Mouse (Mus musculus): ENCODE results near the gene F2rl2.

The F2rl2 gene

DNA sequence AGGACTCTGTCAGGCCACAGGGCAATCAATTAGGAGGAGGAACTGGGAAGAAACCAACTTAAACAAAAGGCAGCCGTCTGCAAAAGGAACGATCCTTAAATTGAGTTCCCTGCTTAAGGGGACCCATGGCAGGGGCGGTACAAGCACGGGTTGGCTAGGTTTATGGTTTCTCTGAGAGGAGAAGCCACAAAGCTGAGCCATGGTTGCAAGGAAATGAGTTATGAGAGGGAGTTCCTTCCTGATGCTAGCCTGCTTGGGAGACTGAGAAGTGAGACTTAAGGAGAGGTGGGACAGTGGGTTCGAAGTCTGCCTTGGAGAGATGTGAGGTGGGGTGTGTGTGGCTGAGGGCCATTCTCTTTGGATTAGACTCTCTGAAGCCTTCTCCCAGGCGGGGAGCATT, 1.2 kb downstream of the F2rl2 start:
- in situ Hi-C loops (cut with MboI, MseI) = no loop called here

DNA sequence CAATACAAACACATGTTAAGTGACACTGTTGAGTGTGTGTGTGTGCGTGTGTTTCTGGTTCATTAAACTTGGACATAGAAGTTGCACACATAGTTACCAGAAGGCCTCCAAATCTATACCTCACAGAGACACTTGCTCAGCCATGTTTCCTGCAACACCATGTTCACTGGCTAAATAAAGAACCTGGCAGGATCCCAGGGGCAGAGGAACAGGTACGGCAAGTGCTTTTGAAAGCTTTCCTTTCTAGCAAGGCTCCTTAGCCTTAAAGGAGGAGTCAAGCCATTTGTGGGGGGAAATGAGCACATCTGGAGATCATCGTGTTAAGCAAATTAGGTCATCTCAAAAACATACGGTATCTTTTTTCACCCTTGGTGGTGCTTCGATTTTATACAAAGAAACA, 6.7 kb downstream of the F2rl2 start:
- in situ Hi-C loops (cut with MboI, MseI) = no loop called here

DNA sequence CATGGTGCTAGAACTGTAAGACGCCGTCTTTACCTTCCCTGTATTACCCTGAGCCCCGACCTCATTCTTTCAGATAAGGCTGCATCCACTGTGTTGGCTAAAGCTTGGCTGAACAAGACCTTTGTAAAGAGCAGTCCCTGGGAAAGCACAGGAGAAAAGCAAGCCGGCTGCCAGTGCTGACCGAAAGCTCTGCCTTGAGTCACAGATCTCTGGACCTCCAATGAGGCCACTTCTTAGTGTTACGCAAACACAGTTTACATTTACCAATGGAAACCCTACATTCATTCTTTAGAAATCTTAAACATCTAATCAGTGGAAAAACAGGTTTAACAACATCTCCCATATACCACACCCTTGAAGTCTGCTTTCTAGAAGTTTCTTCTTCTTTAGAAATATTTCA, 8.9 kb downstream of the F2rl2 start:
- in situ Hi-C loops (cut with MboI, MseI) = no loop called here

DNA sequence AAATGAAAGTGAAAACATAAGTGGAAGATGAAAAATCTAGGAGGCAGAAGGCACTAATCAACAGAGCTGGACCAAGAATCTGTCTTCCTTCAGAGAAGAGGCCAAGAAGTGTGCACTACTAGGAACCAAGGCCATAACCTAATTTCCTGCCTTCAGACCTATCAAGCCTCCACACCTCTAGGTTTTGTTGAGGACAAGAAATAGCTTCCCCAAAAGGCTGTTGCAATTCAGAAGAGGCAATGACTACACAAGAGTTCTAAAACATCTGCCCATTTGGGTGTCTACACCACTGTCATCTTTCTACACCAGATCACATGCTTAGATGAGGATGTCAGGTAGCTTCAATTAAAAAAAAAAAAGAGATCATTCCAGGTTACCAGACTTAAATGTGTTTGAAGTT, 15.4 kb downstream of the F2rl2 start:
- in situ Hi-C loops (cut with MboI, MseI) = no loop called here

DNA sequence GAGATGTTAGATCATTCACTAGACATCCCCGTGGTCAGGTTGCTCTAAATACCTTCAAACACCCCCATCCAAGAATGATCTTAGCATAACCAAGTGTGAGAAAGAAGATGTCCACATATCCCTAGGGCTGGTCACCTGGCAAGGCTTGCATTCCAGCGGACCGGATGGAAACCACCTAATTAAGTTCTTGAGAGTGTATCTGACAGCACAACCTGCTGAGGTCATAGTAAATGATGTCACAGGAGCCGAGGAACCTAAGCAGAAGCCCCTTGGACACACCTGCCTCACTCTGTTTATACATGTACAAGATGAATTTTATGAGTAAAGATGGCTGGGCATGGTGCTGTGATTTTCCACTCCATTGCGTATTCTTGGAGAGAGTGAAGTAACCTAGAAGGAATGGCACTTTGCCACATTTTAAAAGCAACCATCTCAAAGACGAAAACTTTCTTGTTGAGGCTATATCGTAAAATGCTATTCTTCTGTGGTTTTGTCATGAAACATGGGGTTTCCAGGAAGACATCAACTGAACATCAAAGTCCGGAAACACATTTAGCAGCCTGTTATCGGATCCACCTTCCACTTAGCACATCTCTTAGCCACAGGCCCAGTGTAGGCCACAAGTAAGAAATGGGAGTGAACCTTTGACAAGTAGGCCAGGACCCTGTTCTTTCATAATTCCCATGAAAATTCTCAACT, 16.1 kb downstream of the F2rl2 start:
- in situ Hi-C loops (cut with MboI, MseI) = no loop called here

DNA sequence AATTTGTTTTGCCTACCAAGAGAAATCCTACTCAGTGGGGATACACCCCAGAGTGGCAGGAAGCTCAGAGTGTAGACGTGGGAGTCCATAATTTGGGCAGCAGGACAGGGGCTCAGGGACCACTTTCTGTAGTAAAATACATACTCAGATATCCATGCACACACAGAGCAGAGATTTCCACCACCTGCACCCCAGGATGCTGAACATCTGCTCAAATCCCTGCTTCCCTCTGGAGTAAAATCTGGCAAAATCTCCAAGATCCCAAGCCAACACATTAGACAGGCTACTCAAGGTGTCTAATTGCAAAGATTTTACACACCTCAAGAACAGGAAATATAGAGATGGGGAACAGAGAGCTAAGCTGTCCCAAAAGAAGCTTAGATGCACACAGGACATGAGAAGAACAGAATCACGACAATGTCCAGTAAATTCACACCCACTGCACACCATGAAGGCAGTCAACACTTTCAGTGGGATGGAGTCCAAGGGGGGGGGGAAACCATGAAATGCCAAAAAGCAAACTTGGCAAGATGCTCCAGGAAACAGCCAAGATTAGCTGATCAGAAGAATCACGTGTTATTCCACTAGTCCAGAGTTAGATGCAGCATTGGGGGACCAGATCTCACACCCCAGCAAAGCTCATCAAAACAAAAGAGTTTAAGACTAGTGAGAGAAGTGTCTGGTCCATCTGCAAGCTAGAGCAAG, 17.8 kb downstream of the F2rl2 start:
- in situ Hi-C loops (cut with MboI, MseI) = no loop called here

DNA sequence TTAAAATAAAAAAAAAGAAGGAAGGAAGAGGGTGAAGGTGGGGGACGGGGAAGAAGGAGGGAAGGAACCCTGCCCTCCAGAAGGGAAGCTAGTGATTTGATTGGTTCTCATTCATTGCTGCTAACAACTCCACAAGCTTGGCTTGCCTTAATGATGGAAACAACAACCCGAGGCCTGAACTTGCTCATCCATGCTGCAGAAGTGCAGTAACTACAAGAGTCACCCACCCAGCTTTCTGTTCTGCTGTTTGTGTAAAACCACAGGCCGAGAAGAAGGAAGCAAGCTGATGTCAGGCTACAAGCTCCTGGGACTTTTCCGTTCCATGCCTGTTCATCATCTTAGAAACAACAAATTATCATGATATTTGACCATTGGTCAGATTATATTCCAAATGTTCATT, 18.7 kb downstream of the F2rl2 start:
- in situ Hi-C loops (cut with MboI, MseI) = no loop called here

DNA sequence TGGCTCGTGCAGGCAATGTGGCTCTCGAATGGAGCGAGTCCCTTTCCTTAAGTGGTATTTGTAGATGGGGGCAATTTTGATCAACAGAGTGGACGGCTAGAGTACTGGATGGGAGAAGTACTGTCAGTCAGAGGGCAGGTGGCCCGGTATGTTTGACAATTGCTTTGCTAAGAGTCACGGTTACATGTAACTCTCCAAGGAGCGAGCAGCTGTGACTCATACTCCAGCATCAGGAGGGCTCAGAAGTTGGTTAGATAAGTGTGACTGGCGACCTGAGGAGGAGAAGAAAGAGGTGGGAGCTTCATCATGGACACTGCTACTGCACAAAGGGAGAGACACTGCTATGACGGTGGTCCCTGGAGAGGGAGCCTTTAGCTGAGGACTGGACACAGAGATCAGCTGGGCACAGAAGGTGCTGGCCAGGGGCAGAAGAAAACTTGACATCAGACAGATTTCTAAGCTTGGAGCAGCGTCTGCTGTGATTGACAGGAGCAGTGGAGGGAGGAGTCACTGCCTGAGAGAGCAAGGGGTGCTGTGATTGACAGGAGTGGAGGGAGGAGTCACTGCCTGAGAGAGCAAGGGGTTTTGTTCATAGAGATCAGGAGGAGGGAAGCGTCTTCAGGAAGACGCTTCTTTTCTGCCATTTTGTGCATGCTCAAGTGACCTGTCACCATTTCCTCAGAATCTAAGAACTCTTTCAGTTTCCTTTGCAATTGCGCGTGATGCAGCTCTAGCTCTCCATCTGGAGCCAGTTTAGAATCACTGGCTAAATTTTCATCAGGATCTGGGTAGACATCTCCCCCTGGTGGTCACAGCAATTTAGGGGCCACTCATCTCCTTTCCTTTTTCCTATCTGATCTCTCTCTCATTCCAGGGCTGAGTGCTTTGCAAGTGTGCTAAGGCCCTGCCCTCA, 22.9 kb downstream of the F2rl2 start:
- in situ Hi-C loops (cut with MboI, MseI) = loop anchor here (5.0 kb wide), 1 partner anchor 157 kb away; no protein-coding TSS in a partner anchor

DNA sequence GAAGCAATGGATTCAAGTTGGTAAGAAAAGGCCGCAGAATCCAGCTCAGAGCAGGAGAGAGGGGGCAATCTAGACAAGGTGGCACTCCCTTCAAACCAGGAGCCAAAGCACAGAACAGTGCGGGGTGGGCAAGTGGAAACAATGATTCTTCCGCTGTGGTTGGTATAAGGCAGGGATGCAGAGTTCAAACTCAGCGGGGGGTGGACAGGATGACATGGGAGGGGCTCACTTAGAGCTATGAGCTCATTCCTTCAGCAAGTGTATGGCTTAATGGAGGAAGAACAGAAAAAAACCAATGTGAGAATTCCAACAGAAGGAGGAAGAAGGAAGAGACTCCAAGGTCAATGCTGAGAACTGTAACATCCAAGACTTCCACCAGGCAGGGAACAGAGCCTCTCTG, 33.8 kb downstream of the F2rl2 start:
- in situ Hi-C loops (cut with MboI, MseI) = no loop called here

DNA sequence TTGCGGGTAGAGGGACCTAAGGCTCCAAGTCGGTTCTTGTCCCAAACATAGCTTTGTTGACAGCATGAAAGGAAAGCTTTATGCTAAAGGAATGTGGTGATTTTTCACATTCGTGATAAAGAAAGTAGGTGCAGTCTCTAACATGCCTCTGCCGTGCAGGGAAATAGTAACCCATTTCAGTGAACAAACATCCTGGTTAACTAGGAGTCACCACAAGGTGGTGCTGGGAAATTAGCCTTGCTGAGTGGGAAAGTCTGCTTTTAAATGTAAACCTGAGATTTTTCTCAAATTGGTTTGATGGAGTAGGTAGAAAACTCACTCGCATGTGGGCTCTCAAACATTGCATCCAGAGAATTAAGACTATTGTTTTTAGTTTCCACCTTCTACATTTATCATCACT, 43.0 kb downstream of the F2rl2 start:
- in situ Hi-C loops (cut with MboI, MseI) = no loop called here

DNA sequence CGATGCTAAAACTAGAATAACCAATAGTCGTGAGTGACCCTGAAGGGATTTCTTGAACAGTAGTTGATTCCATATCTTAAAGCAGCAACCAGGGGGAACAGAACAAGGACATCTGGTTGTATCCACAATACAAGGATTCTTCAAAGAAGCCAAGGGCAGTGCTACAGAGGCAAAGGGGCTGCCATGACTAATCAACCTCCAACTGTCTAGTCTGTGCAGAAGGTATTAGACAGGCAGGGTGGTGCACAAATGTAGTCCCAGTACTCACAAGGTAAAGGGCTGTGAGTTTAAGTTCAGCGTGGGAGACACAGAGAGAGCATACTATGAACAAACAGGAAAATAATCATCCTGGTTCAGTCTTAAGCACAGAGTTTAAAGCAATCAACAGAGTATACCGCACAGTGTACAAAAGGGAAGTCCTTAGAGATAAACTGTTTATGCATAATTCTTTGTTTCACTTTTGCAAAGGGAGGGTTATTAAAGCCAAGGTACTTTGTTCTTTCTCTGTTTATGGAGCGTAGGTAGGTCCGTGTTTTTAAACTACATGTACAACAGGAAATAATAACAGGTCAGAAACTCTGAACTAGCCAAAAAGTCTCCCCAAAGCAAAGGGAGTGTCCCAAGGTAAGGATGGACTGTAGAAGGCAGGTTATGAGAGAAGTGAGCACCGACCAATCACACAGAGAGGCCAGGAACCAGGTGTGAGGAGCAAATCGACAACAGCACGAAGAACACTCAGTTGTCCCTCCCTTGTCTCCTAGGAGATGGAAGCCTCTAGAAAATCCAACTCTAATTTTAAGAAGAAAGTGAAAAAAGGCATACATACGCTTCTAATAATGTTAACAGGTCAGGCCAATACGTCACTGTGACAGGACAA, 45.4 kb downstream of the F2rl2 start:
- in situ Hi-C loops (cut with MboI, MseI) = no loop called here

DNA sequence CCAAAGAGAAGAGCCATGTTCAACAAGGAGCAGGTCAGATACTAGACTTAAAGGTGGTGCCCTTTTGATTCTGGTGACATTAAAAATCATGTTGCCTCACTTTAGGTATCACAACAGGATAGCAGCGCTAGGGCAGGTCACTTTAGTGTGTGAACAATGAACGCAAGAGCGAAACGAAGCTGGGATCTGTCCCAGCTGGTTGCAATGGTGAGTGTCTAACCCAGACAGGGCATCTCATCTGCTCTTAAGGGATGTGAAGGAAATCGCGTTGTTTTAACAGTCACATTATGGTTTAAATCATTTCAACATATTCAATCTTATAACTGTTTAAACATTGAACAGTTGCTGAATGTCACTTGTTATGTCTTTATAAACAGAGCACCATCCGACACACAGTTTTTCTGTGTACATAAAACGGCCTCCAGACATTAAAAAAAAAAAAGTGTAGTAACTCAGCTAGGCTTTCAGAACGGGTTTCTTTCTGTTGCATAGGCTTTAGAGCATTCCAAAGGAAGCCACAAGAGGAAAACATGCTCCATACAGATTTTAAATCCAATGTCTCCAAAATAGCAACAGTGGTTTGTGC, 46.3 kb downstream of the F2rl2 start:
- in situ Hi-C loops (cut with MboI, MseI) = no loop called here

DNA sequence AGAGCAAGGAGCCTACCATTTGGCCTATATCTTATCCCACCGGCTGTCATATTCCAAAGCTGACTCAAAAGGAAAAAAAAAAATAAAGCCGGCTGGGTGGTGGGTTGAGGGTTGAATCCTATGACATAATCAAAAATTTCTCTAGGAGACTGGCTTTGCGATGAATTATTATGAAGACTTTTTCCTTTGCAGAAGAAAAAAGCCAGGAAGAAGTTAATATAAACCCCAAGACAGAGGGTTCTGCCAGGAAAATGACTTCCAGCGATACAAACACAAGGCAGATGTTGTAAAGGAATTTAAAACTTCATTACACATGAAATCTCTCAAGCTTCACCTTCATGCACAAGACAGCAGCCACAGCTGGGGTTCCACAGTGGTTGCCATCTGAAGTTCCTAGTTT, 48.8 kb downstream of the F2rl2 start:
- in situ Hi-C loops (cut with MboI, MseI) = no loop called here

DNA sequence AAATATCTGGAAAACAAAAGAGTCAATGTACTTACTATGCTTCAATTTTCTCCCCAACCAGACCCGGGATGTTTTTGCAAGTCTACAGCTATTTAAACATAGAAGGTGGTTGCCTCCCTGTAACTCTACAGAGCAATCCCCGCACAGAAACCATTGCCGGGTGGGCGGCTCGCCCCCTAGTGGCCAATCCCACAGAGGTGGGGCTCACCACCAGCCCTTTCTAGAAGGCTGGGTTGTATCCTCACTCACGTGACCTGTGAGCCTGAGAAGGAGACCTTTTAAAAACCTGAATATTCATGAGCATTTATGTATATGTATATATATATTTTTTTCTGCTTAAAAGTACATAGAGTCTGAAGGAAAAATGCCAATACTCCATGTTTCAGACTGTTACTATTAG, 49.9 kb downstream of the F2rl2 start:
- in situ Hi-C loops (cut with MboI, MseI) = no loop called here

DNA sequence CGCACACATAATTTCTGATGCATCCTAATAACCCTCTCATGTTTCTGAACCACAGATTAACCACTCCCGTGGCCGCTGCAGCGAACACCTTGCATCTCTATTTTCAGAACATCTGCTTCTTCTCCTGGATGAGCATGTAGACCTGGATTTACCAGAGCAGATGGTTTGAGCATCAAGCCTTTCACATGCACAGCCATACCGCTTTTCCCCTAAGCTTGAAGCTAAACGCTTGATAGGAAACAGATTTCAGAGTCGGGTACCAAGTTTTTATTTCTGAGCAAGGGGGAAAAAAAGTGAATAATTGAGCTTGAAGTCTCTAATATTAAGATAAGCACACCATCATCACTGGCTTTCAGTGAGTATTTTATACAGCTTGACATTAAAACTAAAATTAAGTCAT, 50.4 kb downstream of the F2rl2 start:
- in situ Hi-C loops (cut with MboI, MseI) = no loop called here

DNA sequence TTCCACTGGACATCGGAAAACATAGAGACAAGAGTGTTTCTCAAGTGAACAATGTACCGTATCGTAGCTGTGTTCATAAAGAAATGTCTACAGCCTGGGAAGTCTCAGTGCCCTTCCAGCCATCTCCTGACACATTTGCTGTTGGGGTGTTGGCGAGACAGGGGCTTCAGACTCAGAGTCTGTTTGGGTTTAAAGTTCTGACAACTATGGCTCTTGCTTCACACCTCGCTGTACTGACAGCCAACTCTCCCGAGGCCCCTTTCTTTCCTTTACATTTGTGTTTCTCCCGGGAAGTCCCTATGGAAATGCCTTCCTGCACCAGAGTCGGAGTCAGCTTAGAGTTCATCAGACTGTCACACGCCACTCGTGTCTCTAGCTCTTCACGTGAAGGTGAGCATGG, 50.9 kb downstream of the F2rl2 start:
- in situ Hi-C loops (cut with MboI, MseI) = no loop called here
